Mouse (Mus musculus) v-Abl transformed pro-B cells (cell line): ENCODE data around the gene Gm20834.
"Not testable (repeated sequence)": the region's sequence is repeated elsewhere in the genome, so short reads cannot be mapped to it uniquely, and the experiment has no call there.

Experiments
- in situ Hi-C, 2 experiments: fragments of 400-800 bp; cut with MboI; formaldehyde crosslinking; loops; one replicate each; pipeline ENCODE4 v1.15.1; 2025; ENCODE audit not compliant: unreplicated experiment in 2 of 2

Gene Gm20834

DNA sequence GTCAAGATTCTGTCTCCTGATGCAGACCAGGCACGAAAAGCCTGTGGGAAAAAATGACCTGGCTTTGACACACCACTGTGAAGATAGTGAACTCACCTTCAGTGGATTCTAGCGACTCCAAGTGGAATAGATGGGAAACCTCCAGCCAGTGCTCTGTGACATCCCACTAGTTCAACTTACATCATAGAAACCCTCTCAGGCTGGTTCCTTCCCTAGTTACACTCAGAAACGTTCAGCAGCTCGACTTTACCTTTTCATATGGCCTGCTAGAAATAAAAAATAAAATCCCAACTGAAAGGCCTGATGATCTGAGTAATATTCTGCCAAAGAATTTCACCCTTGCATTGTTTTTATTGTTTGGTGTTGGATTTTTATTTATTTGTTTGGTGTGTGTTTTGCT is at the start of gene Gm20834:
Gm20834 (minus strand) TSS at position 101 of the 400 bp plus-strand sequence.
- in situ Hi-C loops = not testable (repeated sequence)
